Mouse (Mus musculus): ENCODE data around the gene Ttc4. TPM values are rescaled to one million over a fixed set of nuclear protein-coding genes. Genes with fewer than 3 reads are reported as not detected.

Ttc4 gene
- total RNA-seq, 4 experiments from 2014 or later = 37.4 to 64.6 (median 50.1) TPM

- no peak for DNase-seq (ENCODE audit: low spot score in 2 of 2)
Observed at GRCm38 (mm10) chr4:106614881-106615280, 63.9 kb downstream of the Ttc4 start.

GRCm38 (mm10) chr4:106614180-106614797 lies 64.5 kb downstream of the Ttc4 start:
- peak; percentile 57 to 72 for DNase-seq (ENCODE audit: low spot score in 2 of 2)

DNA sequence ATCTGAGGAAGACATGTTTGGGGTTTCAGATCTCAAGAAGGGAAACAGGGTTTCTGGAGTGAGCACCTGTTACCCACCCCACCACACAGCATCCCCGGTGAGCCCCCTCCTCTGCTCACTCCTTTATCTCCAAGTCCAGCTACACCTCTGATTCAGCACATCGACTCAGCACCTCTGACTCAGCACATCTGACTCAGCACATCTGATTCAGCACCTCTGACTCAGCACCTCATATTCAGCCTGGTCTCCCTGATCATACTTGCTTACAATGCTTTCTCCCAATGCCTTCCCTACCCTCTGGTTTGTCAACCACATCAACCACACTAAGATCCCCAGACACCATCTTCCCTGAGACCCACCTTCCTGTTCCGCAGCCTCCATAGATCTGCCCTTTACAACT lies 65.2 kb downstream of the Ttc4 start:
- DNase-seq (ENCODE audit: low spot score in 2 of 2) = no peak

- no peak for DNase-seq (ENCODE audit: low spot score in 2 of 2)
Observed at GRCm38 (mm10) chr4:106613105-106613504, 65.6 kb downstream of the Ttc4 start.

Other genes starting within 250 kb of the Ttc4 start
- under 1 TPM in 3 of 4 experiments, not detected in 1; 0.11 to 0.16 (median 0.13) TPM for gene Pcsk9, start 214.6 kb downstream of the Ttc4 start, total RNA-seq (2022)
- not detected for gene Bsnd, start 186.7 kb downstream of the Ttc4 start, total RNA-seq (2022)
- 10 to 100 TPM; 66.0 to 86.5 (median 75.9) TPM for gene Dhcr24, start 117.9 kb downstream of the Ttc4 start, total RNA-seq (2022)
- not detected for gene Lexm, start 61.7 kb downstream of the Ttc4 start, total RNA-seq (2022)
- under 1 TPM; 0.55 to 0.60 (median 0.58) TPM for gene Ttc22, start 56.5 kb downstream of the Ttc4 start, total RNA-seq (2022)
- gene Pars2, start 27.9 kb downstream of the Ttc4 start, total RNA-seq (2022) = 1 to 10 TPM; 5.1 to 9.5 (median 8.5) TPM
- 1 to 10 TPM; 4.4 to 4.6 (median 4.5) TPM for gene Mroh7, start 52.0 kb upstream of the Ttc4 start, total RNA-seq (2022)
- gene Fam151a, start 54.9 kb upstream of the Ttc4 start, total RNA-seq (2022) = not detected
- 10 to 100 TPM; 34.4 to 52.4 (median 49.7) TPM for gene Acot11, start 126.1 kb upstream of the Ttc4 start, total RNA-seq (2022)
- gene Ssbp3, start 231.8 kb upstream of the Ttc4 start, total RNA-seq (2022) = 100 to 1,000 TPM; 150 to 180 (median 160) TPM